Mouse (Mus musculus): ENCODE data around the gene Spaca4.
A peak's percentile ranks its signal among the peaks of the same experiment; 100 is the strongest.

The Spaca4 gene

GRCm38 (mm10) chr7:45697894-45698293 lies 27.7 kb downstream of the Spaca4 start:
- no peak for DNase-seq (ENCODE audit: low spot score)

DNA sequence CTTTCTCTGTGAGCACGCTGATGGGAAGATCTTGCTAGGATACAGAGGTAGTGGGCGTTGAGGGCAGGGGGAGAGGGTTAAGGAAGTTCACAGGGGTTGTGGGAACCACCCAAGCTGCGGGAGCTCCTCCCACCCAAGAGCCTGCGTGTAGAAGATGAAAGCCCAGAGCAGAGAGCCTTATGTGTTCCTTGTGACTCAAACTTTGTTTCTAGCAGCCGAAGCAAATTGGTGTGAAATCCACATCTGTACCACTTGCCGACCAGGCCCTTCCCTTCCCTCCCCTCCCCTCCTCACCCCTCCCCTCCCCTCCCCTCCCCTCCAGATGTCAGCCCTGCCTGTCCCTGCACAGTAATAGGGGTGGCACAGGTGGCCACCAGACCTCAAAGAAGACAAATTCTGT lies 30.5 kb downstream of the Spaca4 start:
- no peak for DNase-seq (ENCODE audit: low spot score)

DNA sequence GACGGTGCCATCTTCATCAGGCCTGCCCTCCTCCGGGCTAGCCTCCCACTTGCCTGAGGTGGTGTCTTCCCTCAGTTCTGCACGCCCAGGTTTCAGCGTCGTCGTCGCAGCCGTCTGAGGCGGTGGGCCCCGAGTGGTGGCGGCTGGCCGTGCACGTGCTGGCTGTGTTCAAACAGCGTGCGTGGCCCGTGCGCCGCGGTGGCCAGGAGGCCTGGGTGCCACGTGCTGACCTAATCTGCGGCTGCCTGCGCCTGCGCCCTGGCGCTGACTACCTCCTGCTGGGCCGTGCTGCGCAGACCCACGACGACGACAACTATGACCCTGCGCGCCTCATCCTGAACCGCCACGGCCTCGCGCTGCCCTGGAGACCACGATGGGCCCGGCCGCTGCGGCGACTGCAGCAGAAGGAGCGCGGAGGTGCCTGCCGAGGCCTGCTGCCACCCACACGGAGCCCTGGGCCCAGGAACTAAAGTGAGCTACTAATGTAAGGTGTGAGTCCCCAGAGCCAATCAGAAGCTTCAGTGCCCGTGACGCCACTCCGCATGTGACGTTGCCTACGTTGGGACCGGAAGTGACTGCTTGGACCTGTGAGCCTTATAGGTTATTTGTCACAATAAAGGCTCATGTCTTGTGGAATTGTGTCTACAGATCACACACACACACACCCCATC lies 31.6 kb downstream of the Spaca4 start, which contains the start of gene Sec1:
TSS of gene Sec1 (minus strand) at position 482 of the 671 bp plus-strand sequence.
- DNase-seq (ENCODE audit: low spot score), result no peak

DNA sequence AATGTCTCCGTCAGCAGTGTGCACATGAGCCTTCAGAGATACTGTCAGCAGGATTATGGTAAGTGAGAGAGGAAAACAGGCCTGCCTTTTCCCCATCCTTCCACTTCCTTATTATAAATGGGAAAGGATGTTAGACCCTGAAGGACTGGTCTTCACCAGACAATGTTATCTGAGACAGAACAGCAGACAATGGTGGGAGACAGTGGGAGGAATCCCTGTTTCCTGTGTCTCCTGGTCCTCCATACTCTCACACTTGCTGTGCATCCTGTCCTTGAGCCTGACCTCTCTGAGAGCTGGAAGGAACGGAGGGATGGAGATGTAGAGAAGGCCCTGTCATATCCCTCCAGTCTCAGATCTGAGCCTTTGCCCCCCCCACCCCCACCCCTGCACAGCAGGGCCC lies 33.2 kb downstream of the Spaca4 start:
- DNase-seq (ENCODE audit: low spot score), result no peak

GRCm38 (mm10) chr7:45689800-45690199 lies 35.8 kb downstream of the Spaca4 start:
- no peak for DNase-seq (ENCODE audit: low spot score)

DNA sequence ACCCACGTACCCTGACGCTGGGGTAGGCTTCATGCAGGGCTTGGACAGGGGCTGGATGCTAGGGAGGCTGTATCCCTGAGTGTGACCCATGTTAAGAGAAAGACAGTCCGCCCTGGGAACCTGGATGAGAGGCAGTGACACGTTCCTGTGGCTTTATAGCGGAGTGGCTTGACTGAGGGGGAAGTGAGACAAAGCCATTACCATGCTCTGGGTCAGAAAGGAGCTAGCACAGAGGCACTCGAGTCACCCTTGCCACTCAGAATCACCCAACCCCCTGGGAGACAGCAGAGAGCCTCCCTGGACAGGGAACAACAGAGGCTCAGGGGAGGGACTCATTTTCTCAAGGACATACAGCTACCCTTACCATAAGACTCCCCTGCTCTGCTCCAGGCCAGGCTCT lies 36.5 kb downstream of the Spaca4 start:
- DNase-seq (ENCODE audit: low spot score), result no peak

GRCm38 (mm10) chr7:45686841-45687240 lies 38.8 kb downstream of the Spaca4 start:
- no peak for DNase-seq (ENCODE audit: low spot score)

- no peak for DNase-seq (ENCODE audit: low spot score)
Measured at GRCm38 (mm10) chr7:45685811-45686210, 39.8 kb downstream of the Spaca4 start.

- no peak for DNase-seq (ENCODE audit: low spot score)
Measured at GRCm38 (mm10) chr7:45683396-45684050, 42.1 kb downstream of the Spaca4 start, which contains the start of gene Ntn5. TSS of gene Ntn5 (plus strand) at chr7:45684022.

- peak; percentile 73 for DNase-seq (ENCODE audit: low spot score)
Measured at GRCm38 (mm10) chr7:45682144-45683126, 43.2 kb downstream of the Spaca4 start.

GRCm38 (mm10) chr7:45681046-45681736 lies 44.4 kb downstream of the Spaca4 start:
- no peak for DNase-seq (ENCODE audit: low spot score)

DNA sequence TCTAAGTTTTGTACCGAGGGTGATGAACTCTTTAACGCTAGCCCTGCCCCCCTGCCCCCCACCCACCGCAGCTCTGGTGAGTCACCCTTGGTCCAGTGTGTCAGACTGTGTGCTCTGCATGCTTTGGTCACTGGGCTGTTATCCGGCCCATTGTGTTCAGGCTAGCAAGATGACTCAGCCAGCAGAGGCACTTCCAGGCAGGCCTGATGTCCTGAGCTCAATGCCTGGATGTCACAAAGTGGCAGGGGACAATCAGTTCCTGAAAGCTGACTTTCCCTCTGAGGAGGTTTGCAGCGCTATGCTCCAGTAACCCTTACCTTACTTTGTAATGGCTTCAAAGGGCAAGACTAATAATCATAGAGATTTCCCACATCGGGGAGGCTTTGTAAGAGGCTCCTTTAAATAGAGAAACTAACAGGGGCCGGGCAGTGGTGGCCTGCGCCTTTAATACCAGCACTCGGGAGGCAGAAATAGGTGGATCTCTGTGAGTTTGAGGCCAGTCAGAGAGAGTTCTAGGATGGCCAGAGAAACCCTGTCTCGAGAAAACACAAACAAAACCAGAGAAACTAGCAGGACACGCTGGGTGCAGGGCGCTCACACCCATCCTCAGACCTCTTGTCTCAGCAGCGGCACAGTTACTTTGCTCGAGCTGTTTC lies 45.5 kb downstream of the Spaca4 start:
- DNase-seq (ENCODE audit: low spot score), result no peak

GRCm38 (mm10) chr7:45678513-45678912 lies 47.1 kb downstream of the Spaca4 start:
- DNase-seq (ENCODE audit: low spot score), result no peak

- DNase-seq (ENCODE audit: low spot score), result no peak
Measured at GRCm38 (mm10) chr7:45677627-45678295, 47.9 kb downstream of the Spaca4 start.

Measured in c-Kit-positive CD71-positive TER-119-positive erythroid progenitor cells, embryonic 14.5 days (primary cell).